Mouse (Mus musculus): Measurements from ENCODE around the gene Napa.

The Napa gene

DNA sequence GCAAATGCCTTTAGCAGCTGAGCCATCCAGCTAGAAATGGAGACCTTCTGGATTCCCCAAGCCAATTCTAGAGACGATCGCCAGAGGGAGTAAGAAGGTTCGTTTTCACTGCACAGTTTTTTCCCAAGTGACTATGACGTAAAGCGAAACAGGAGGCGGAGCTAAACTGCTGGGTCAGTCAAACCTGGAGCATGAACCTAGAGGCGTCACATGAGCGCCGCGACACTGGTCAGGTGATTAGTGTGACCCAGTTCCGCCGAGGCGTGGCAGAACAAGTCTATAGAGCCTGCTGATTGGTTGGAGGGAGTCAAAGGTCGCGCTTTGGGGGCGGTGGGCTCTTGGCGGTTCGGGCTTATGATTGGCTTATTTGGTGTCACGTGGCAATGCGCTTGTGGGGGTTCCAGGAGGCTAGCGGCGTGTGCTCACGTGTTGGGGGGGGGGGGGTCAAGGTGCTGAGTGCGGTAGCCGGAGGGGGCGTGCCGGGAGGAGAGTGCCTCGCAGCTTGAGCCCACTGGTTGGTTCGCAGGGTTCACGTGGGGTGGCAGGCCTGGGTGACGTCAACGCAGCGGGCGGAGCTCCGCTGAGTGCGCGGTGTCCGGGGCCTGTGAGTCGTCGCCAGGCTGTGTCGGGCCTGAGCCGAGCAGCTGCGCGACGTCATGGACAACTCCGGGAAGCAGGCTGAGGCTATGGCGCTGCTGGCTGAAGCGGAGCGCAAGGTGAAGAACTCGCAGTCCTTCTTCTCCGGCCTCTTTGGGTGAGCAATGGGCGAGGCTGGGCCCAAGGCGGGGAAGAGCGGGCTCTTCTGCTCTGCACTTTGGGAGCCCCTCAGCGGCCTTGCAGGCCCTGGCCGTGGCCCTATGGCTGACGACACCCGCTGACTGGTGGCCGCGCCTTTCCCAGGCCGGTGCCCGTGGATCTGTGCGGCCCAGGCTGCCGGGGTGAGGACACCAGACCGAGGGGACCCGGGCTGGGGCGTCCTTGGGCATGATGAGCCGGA, at the start of gene Napa:
Napa (plus strand) TSS at position 438 of the 997 bp plus-strand sequence.
- in situ Hi-C loops (cut with MboI; ENCODE audit: unreplicated experiment in 2 of 2): no loop called here

DNA sequence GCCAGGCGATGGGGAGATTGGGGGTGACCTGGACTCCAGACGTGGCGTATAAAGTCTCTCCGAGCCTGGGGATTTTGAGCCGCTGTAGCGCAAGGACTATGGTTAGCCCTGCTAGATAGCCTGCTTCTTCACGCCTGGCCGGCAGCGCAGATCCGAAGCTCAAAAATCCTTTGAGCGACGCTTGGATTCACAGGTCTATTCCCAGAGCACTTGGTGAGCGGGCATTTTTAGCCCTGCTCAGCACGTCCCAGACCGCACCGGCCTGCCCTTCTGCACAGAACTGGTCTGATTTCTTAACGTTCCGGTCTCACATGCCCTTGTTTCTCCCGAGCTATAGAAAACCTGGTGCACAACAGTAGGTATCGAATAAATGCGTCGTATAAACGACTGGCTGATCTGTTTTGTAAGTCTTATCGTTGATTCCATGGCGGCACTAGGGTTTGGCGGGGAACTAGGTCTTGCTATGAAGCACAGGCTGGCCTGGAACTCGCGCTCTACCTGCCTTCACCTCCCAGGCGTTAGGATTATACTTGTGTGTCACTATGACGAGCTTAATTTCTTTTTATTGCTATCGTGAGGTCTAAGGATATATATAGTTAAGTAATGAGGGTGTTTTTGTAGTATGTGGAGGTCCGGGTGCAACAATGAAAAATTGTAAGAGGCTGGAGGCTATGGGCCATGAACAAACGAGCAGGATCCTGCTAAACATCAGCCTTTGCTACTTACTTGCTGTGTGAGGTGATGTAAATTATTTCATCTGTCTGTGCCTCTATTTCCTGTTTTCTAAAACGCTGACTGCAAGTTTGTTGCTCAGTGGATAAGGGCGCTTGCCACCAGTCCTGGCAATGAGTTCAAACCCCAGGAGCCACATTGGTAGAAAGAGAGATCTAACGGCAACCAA, 49.3 kb upstream of the Napa start:
- in situ Hi-C loops (cut with MboI; ENCODE audit: unreplicated experiment in 2 of 2): loop anchor here in 1 of 2 experiments (5.0 kb wide), 2 partner anchors 37 to 67 kb away; no protein-coding TSS in a partner anchor

DNA sequence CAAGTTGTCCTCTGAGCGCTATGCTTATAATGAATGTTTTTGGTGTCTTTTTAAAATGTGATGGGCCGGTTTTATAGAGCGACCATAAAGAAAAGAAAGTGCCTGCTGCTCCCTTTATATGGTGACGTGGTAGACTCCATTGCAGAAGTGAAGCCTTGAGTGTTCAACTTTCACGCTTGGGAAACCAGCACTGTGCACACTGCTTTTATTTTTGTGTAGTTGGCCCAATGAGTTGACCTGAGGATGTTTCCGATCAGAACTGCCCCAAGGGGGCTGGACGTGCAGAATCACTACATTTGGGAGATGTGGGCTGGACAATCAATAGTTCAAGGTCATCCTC, 48.7 kb upstream of the Napa start:
- in situ Hi-C loops (cut with MboI; ENCODE audit: unreplicated experiment in 2 of 2): loop anchor here in 1 of 2 experiments (5.0 kb wide), 2 partner anchors 37 to 67 kb away; no protein-coding TSS in a partner anchor

GRCm38 (mm10) chr7:16050600-16050999, 47.7 kb upstream of the Napa start:
- in situ Hi-C loops (cut with MboI; ENCODE audit: unreplicated experiment in 2 of 2): loop anchor here in 1 of 2 experiments (5.0 kb wide), 1 partner anchor 68 kb away; no protein-coding TSS in a partner anchor

DNA sequence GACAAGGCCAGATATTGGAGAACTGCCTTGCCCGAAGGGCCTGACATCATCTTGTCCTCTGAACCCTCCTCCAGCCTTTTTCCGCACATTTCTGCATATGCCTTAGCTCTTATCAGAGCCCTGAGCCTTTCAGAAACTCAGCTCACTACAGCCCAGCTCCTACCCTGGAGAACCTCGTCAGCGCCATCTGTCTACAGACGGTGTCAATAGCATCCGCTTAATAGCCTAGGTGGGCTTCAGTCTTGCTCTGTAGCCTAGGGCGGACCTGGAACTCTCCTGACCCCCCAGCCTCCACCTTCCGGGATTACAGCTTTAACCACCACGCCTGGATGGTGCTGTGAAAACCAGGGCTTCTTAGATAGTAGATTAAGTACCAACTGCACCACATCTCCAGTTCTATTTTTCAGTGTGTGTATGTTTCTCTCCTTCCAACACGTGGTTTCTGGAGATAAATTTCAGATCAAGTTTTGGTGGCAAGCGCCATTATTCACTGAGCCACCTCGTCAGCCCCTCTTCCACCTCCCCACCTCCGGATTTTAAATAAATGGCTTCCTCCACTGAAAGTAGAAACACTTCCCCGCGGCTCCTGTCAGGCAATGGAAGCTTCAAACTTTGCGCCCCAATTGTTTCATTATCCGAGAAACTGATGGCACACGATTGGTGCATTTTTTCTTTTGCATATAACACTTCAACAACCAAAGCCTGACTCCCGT, 46.2 kb upstream of the Napa start:
- in situ Hi-C loops (cut with MboI; ENCODE audit: unreplicated experiment in 2 of 2): loop anchor here in 1 of 2 experiments (5.0 kb wide), 1 partner anchor 70 kb away; no protein-coding TSS in a partner anchor

- in situ Hi-C loops (cut with MboI; ENCODE audit: unreplicated experiment in 2 of 2): loop anchor here in 1 of 2 experiments (5.0 kb wide), 1 partner anchor 70 kb away; no protein-coding TSS in a partner anchor
These were observed 45.6 kb upstream of the Napa start for GRCm38 (mm10) chr7:16052684-16053083.

- in situ Hi-C loops (cut with MboI; ENCODE audit: unreplicated experiment in 2 of 2): loop anchor here in 1 of 2 experiments (5.0 kb wide), 1 partner anchor 71 kb away; no protein-coding TSS in a partner anchor
These were observed 45.2 kb upstream of the Napa start for GRCm38 (mm10) chr7:16053105-16053504.

DNA sequence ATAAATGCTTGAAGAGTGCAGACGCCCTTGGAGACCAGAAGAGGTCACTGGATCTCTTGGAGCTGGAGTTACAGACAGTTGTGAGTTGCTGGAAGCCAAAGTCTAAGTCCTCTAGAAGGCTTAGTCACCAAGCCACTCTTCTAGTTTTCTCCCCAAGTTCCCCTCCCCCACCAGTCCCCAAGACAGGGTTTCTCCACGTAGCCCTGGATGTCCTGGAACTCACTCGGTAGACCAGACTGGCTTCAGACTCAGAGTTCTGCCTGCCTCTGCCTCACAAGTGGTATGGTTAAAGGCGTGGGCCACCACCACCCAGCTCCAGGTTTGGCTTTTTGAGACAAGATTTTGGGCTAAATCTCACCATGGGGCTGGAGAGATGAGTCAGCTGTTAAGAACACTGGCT, 43.3 kb upstream of the Napa start:
- in situ Hi-C loops (cut with MboI; ENCODE audit: unreplicated experiment in 2 of 2): loop anchor here (5.0 kb wide), 3 partner anchors 73 to 97 kb away; no protein-coding TSS in a partner anchor

GRCm38 (mm10) chr7:16055665-16056064, 42.6 kb upstream of the Napa start:
- in situ Hi-C loops (cut with MboI; ENCODE audit: unreplicated experiment in 2 of 2): loop anchor here (5.0 kb wide), 2 partner anchors 92 to 97 kb away; no protein-coding TSS in a partner anchor

GRCm38 (mm10) chr7:16056459-16057135, 41.7 kb upstream of the Napa start:
- in situ Hi-C loops (cut with MboI; ENCODE audit: unreplicated experiment in 2 of 2): loop anchor here (5.0 kb wide), 2 partner anchors 91 to 96 kb away; no protein-coding TSS in a partner anchor

DNA sequence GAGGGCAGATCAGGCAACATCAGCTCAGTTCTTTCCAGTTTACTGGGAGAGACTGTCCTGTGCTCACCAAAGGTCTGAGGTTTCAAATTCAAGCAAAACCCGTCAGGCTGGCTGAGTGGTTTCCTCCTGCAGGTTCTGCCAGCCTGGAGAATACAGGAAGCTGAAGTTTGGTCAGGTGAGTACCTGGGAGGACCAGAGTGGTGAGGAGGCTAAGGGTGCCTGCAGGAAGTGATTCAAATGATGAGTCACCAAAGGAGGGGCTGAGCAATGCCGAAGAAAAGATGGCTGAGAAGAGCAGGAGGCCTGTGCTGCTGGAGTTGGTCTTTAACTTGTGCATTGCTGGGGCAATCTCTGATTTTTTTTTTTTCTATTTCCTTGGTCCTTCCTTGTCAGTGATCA, 41.1 kb upstream of the Napa start:
- in situ Hi-C loops (cut with MboI; ENCODE audit: unreplicated experiment in 2 of 2): loop anchor here (5.0 kb wide), 2 partner anchors 90 to 95 kb away; no protein-coding TSS in a partner anchor

- in situ Hi-C loops (cut with MboI; ENCODE audit: unreplicated experiment in 2 of 2): loop anchor here in 1 of 2 experiments (10.0 kb wide), 1 partner anchor 203 kb away; no protein-coding TSS in a partner anchor
These were observed 36.8 kb upstream of the Napa start, which contains the start of gene Zfp541 for GRCm38 (mm10) chr7:16061219-16062098. Gene Zfp541, plus strand, starts transcription at chr7:16061814.

DNA sequence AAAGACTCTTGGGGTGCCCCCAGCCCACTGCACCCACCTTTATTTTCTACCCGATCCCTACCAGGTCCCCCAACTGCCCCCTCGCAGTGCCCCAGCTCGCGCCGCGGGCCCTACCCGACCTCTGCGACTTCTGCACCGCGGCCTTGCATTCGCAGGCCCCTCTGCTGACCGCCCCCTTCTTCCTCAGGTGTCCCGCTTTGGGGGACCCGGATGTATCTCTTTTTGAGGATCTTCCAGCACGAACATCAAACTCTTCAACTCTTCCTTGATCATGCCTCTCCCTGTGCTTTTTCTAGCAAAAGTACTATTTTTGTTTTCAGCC, 36.2 kb upstream of the Napa start:
- in situ Hi-C loops (cut with MboI; ENCODE audit: unreplicated experiment in 2 of 2): loop anchor here in 1 of 2 experiments (10.0 kb wide), 1 partner anchor 203 kb away; no protein-coding TSS in a partner anchor

GRCm38 (mm10) chr7:16063490-16063889, 34.8 kb upstream of the Napa start:
- in situ Hi-C loops (cut with MboI; ENCODE audit: unreplicated experiment in 2 of 2): loop anchor here in 1 of 2 experiments (10.0 kb wide), 1 partner anchor 201 kb away; no protein-coding TSS in a partner anchor

GRCm38 (mm10) chr7:16070846-16071245, 27.4 kb upstream of the Napa start:
- in situ Hi-C loops (cut with MboI; ENCODE audit: unreplicated experiment in 2 of 2): no loop called here

DNA sequence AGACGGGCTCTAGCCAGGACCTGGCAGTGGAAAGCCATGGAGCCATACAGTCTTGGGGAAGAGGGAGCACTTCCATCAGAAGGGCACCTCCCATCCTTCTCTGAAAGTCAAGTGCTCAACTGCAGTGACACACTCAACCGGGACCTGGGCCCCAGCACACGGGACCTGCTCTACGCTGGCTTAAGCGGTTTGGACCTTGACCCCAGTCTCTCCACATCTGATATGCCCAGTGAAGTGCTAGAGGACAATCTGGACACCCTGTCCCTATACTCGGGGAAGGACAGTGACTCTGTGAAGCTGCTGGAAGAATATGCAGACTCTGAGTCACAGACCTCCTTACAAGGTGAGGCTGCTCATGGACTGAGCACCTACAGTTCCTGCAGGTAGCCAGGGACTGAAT, 26.4 kb upstream of the Napa start:
- in situ Hi-C loops (cut with MboI; ENCODE audit: unreplicated experiment in 2 of 2): no loop called here

DNA sequence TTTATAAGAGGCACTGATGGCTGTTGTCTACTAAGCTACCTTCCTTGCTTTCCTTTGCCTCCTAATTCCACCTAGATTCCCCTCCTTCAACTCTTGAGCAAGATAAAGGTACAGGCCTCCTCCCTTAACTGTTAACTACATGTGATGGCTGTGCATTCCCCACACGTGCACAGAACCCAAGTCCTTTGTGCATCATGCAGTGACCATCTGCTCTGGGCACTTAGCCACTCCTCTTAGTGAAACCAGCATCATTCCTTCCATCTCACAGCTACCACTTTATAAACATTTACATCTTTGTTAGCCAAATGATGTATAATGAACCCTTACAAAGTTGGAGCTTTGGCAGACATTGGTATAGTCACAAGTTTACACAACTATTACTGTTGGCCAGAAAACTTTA, 18.3 kb upstream of the Napa start:
- in situ Hi-C loops (cut with MboI; ENCODE audit: unreplicated experiment in 2 of 2): no loop called here

DNA sequence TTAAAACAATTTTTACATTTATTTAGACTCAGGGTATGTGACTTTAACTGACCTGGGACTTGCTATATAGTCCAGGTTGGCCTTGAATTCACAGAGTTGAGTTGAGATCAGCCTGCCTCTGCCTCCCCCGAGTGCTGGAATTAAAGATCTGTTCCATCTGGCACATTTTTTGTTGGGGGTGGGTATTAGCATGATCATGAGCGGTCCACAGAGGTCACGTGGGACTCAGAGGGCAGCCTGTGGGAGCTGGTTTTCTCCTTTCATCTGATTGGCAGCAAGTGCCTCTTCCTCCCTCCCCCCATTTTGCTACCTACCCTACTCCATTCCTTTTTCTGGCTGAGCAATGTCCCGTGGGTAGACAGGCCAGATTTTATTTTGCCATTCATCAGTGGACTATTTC, 17.7 kb upstream of the Napa start:
- in situ Hi-C loops (cut with MboI; ENCODE audit: unreplicated experiment in 2 of 2): no loop called here
